Mouse (Mus musculus) heart, postnatal 4 days (tissue): Measurements from ENCODE around the gene Actr3. TPM values are rescaled to one million over a fixed set of nuclear protein-coding genes. Genes with fewer than 3 reads are reported as not detected.

ENCODE experiments used
- DNase-seq: peaks from one replicate; pipeline ENCODE4 v3.0.0; 2021
- total RNA-seq, 2 experiments: library from RNA; stranded (reverse); gene quantifications; 2 replicates each; pipeline ENCODE4 v1.2.3; 2021

The Actr3 gene
- total RNA-seq = 100 to 1,000 TPM; 353 to 370 TPM

DNA sequence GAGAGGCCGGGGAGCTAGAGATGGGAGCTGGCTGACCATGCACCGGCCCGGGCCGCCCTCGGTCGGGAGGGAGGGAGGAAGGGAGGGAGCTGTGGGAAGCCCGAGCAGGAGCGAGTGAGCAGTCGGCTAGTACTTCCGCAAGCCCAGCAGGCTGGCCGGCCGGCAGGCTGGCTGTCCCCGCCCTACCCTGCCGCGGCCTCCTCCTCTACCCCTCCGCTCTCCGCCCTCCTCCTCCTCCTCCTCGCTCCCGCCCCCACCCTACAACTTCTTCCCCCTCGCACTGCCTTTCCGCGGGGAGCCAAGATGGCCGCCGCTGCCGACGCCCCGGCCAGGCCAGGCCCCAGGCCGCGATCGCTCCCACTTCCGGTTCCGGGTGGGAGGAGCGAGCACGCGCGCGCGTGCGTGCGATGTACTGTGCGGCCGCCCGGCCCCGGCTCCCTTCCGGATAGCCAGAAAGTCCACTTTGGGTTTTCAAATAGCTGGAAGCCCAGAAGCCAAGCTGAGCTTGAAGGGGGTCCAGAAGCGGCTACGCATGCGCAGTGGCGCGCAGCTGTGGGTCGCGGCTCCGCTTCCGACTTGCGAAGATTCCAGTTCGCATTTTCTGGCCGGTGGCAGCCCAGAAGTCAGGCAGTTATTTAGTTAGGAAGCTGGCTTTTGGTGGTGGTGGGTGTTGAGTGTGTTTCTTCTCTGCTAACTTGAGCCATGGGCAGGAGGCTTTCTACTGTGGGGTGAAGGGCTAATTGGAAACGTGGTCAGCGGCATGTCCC is at the start of gene Actr3:
Actr3 (minus strand) TSS at position 359 of the 767 bp plus-strand sequence.
- DNase-seq = peak; percentile 100

DNA sequence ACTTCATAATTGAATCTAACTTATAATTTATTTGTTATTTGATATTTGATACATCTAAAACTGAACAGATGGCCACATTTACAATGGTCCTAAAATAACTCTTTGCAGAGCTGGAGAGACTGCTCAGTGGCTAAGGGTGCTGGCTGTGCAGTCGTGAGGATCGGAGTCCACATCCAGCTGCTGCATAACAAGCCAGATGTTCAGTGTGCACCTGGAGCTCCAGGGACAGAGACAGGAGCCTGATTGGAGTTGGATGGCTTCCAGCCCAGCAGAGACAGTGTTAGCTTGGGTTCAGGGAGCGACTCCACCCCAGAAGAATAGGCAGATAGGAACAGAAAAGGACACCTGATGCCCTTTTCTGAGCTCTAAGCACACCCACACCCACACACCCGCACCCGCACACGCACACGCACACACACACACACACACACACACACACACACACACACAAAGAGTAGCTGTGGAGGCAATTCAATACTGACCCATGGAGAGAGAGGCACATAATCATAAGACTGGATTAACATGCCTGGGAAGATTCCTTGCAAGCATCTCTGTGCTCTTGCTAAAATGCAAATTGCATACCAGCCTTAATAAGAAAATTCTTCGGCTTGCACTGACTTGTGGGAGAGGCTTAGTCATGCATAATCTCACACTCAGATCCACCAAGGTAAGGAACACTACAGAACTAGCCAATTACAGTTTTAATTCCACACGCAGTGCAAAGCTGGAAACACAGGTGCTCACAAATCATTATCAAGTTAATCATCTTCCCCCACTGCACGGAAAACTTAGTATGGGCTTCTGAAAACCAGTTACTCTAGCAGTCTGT is 47.1 kb upstream of the Actr3 start:
- no peak for DNase-seq

DNA sequence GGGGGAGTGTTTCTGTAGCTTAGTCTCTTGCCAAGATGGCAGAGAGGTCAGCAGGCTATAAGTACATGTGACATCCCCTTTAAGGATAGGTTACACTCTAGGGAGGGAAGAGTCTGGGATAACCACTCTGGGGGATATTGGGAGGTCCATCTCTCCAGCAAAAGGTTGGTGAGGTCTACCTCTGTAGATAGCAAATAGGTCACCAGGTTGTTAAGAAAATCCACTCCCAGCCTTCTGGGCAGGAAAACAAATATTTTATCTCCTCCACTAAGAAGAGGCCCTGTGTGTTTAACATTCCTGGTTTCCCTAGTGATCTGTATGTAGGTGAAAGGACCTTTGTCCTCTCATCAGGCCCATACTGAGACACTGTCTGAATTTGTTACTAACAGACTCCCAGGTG is 46.3 kb upstream of the Actr3 start:
- no peak for DNase-seq

DNA sequence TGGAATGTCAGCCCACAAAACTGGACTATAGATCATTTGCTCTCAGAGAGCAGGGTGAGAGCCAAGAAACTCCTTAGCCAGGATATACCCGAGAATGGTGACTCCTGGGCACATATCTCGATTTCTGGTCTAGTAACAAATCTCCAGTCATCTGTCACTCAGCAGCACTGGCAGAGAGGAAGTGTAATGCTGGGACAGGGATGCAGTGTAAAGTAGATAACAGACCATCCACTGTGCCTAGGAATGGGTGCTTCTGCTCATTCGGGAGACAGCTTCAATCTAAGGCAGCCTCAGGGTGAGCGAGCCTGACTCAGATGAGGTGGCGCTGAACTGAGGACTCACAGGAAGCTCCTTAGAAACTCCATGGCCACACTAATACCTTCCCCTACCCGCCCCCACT is 43.1 kb upstream of the Actr3 start:
- no peak for DNase-seq

DNA sequence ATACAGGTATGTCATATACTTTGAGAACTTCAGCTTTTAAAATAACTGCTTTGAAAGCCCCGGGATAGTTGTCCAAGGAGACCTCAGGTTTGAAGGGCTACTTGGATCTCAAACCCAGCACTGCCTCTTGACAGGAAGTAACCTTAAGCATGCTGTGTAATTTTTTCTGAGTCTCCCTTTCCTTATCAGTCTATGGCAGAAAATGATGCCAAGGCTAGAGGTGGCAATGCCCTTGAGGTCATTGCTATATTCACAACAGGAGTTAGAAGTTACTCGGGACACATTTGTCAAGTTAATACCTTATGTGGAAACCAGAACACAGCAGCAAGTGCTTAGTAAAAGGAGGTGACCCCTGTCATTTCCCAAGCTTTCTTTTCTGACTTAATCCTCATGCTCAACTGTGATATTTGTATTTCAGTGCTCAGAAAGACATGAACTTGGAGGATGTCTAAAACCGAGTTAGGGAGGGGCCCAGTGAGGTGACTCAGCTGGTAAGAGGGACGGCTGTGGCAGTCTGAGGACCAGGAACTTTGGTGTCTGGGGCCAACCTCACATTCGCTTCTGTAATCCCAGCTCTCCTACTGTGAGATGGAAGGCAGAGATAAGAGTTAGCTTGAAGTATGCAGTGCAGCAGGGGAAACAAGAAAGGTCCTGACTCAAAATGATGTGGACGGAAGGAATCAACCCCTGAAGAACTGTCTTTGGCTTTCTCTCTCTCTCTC is 40.6 kb upstream of the Actr3 start:
- no peak for DNase-seq

DNA sequence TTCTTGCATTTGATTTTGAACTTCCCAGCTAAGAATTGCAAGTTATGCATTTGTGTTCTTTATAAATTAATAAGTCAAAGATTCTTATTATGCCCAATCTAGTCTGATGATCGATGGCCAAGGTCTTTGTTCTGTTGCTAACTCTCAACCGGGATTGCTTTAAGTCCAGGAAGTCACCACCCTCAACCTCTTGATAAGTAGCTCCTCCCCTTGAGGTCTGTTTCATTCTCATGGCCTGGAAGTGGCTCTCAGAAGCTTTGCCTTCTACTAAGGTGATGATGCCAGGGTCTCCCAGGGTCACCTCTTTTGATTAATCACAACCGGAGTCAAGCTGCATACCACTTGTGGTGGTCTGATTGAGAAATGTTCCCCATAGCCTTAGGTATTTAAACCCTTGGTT is 38.3 kb upstream of the Actr3 start:
- DNase-seq = no peak

DNA sequence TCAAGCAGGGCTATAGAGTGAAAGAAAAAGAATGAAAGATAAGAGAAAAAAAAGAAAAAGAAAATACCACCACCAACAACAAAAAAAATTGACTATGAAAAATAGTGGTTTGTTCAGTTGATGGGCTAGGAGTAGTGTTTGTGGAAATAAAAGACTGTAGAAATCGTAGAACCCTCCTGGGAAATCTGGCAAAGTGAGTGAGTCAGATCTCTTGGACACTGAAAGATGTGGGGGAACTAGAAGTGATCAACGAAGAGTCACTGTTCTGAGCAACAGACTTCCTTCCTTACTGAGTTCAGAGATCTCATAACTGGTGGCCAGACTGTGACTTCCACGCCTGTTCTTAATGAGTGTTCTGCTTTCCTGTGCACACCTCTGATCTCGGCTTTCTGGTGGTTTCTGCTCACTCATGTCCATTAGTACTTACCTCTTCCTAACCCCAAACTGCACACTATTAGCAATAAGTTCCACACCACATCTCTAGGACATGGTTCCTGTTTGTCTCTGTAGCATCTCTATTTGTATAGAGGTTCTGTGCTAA is 37.7 kb upstream of the Actr3 start:
- DNase-seq = no peak

DNA sequence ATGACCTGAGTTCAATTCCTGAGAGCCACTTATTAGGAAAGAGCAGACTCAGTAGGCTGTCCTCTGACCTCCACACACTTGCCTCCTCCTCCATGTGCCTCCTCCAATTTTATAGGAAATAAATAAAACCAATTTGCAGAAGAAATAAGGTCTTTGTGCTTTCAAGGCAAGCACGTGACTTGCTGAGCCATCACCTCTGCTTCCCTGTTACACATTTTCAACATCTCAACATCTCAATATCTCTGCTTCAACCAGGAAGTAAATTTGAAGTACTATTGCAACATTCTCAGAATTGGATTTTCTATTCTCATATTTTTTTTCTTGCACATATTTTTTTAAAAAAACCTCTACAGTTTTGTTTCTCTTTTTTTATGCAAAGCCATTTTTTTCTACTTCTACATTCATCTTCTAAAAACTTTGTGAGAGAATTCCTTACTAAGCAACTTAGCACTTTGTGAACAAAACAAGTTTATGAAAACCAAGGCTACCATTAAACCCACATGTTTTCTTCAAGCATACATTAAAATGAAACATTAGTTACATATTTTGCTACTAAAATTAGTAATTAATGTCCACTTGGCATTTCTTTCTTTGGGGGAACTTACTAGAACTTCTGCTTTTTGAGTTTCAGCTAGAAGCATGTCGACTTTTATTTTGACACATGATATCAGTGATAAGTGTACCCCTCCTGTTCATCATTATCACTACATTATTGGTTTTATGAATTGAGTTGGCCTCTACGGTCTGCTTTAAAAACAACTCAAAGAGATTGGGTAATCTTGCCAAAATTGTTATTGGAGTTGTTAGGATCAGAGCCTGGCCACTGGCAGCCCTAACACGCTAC is 35.5 kb upstream of the Actr3 start:
- no peak for DNase-seq

DNA sequence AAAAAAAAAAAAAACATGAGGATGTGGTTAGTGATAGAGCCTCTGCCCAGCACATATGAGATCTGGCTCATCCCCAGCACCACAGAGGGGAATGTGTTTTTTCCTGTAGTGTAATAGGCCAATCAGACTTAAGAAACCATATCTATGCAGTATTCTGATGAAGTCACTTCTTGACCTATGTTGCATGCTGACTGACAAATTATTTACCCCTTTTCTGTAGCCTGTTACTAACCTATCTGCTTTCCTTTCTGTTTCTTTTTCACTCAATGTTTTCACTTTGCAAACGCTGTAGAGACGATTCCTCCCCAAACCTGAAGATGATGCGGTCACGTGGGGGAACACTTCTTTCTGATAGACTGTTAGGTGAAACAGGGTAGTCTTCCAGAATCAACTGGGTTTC is 32.4 kb upstream of the Actr3 start:
- DNase-seq = no peak

DNA sequence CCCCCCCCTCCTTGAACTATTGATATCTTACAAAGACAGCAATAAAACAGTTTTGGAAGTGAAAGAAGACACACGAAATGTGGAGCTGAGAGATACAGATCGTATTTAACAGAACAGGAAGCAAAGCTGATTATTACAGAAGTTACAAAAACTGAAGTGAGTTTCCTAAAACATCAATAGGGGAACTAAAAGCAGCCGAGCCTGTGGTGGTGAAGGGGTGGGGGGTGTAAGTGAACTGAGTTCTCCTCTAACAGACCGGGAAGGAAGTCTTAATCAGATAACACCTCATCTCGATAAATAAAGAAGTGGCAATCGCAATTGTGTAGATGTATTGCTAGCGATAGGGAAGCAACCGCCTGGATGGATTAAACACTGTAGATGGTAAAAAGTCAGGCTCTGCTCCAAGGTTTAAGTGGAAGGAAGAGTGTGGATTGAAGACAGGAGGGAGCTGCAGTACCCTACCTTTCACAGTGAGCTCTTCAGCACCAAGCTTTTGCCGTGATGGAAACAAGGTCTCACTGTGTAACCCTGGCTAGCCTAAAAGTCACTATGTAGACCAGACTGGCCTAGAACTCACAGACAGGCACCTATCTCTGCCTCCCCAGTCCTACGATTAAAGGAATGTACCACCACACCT is 31.2 kb upstream of the Actr3 start:
- no peak for DNase-seq

DNA sequence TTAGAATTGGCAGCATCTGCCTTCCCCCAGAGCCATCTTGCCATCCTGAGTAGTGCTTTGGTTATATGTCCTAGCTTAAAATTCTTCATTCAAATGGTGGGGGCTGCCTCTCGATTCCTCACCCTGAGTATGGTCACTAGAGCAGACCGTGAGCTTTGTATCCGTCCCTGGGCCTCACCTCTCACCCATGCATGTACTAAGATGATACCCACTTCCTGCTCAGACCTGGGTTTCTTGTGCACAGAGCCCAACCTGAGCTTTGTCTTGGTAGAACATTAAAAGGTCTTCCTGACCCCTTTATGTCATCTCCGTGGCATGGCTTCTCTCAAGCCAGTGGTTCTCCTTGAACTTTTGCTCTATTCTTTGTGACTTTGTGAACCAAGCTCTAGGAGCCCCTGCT is 28.5 kb upstream of the Actr3 start:
- DNase-seq = no peak

DNA sequence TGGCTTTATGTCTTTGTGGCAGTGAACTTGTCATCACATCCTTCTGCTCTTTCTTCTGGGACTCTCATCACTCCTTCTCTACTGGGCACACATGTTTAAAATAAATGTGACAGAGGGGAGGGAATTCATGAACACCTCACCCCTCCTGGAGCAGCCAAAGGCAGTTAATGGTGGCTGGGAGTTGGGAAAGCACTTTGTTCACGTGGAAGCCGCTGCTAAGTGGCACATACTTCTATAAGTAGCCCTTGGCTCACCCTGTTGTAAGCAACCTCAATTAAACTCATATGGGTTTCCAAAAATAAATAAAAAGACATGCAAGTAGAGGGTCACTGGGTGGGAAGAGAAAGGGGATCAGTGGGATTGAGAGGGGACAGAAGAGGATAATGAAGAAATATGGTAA is 27.8 kb upstream of the Actr3 start:
- DNase-seq = no peak

DNA sequence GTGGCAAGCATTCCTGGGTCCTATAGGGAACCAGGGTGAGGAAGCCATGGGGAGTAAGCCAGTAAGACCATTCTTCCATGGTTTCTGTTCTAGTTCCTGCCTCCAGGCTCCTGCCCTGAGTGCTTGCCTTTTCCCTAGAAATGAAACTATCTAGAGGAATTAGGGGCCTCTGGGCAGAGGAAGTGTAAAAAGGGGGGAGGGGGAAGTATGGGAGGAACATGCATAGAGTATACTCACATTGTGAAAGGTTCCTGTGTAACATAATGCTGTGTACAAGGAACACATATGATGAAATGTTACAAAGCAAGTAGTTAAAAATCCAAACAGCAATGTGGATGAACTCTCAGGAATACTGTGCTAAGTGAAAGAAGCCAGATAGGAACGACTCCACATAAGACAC is 27.4 kb upstream of the Actr3 start:
- no peak for DNase-seq

DNA sequence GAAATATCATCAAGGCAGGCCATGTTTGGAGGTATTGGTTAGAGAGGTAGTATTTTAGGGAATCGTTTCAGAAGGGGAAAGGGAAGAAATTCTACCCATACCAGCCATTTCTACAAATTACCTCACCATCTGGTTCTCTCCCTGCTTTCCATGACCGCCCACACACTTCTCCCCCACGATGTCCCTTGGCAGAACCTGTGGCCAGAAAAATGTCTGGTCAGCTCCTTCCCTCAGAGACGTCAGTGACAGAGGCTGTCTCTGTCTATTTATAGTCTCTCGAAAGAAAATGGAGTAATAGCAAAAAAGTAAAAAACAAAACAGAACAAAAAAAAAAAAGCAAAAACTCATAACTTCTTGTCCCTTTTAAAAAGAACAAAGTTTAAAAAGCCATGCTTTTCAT is 23.0 kb upstream of the Actr3 start:
- DNase-seq = peak; percentile 51

DNA sequence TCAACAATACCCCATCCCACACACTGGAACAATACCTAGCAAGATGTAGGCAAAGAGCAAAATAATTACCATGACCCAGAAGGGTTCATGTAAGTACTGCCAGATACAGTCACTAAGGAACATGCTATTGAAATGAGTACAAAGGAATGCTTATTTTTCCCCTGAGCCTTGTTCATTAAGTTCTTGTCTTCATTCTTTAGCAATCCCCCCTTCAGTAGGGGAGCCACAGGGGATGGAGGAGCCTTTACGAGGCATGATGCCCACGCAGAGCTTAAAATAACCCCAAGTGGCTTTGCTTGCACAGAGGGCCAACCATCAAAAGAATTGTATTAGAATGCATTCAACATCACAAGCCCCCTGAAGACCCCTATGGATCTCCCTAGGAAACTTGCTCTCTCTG is 19.6 kb upstream of the Actr3 start:
- DNase-seq = no peak

DNA sequence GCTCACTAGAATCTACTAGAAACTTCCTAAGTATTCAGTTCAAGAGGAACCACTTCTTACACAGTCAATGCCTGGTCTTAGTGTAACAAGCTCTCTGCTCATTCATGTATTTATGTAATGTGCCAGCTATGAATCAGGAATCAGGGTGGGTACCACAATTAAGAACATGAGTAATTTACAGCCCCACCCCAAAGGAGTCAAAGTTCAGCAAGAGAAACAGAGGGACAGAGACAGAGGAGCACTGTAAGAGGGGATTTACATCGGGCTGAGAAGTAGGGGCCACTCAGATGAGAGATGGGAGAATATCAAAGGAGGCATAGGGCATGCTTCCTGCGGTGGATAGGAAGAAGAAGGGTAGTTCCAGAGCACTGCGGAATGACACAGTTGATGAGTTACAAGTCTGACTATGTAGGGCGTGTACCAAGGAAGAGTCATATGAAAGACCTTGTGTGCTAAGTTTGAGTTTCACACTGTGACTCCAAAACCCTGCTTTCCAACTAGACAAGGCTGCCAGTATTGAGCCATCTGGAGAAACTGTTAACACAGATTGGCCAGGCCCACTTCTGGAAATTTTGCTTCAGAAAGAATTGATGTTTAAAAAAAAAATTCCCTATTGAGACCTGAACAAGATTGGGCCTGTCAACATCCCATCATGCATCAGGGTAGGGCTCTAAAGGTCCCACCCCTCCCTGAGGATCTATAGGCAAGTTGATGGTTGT is 14.9 kb upstream of the Actr3 start:
- no peak for DNase-seq

DNA sequence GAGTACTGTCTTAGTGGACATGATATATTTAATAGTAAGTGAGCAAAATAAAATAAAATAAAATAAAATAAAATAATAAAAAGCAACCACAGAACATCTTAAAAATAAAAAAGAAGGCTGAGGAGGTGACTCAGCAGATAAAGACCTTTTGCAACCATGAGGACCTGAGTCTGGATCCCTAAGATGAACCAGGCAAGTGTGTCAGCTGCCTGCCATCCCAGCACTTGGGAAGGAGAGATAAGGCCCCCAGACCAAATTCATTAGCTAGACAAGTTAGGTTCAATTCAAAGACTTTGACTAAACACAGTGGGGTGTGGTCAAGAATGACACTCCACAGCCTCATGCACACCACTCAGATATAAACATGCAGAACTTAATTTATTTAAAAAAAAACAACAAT is 12.4 kb upstream of the Actr3 start:
- DNase-seq = no peak

DNA sequence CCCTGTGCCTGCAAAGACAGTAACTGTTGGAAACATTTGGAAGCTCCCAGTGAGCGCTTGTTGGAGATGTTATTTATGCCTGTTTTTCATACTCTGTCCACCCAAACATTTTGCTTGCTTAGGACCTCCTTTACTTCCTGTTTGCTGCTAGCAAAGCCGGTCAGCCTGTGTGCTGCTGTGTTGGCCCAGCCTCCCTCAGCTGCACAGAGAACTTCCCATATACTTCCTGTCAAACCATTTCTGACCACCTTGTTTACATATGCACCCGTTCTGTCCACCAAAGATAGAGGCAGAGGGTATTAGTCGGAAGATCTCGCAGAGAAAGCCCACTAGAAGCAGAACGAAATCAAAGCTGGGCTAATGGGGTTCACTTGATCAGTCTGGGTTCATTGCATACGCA is 6.2 kb upstream of the Actr3 start:
- no peak for DNase-seq

DNA sequence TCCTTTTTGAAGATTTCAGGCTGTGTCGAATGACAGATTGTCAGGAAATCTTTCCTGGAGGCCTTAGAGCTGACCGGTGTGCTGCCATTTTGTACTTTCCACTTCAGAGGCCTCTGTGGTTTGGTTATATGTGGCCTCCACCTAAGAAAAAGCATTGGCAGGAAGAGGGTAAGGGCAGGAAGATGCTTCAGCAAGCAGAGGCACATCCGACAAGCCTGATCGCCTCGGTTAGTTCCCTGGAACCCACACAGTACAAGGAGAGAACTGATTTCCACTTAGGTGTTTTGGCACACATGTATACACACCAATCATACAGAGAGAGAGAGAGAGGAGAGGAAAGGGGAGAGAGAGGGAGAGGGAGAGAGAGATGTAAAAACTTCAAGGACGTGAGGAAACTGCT is 5.7 kb upstream of the Actr3 start:
- DNase-seq = no peak

DNA sequence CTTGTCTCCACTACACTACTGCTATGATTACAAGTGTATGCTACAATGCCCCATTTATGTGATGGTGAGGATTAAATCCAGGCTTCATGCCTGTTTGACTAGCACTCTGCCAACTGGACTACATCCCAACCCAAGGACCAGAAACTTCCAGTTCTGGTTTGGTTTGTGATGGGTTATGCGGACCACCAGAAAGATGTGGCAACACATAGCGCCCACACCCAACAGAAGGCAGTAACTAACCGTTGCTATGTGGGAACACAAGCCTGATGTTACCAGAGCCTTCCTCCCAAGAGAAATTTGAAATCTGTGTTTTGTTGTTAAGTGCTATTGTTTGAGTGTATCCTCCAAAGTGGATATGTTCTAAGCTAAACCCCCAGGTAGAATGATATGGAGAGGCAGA is 4.0 kb upstream of the Actr3 start:
- no peak for DNase-seq

DNA sequence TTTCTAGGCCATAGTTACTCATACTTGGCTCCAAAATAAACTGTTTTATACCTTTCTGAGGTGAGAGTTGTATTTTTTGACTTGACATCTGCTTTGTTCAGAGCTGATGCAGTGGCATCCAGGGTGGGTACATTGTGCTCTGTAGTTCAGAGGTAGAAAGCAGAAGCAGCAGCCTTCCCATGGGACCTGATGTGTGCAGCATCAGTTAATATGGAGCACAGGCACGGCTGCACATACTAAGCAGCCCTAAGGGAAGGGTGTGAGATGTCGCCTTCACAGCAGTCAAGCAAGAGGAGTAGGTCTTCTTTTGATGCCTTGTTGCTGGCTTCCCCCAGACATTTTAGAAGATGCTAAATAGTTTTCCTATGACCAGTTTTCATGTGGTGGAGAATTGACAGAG is 3.3 kb upstream of the Actr3 start:
- no peak for DNase-seq
